Mouse (Mus musculus) left cerebral cortex, postnatal 4 days (tissue): ENCODE measurements around the gene Aldh3b3. TPM values are rescaled to one million over a fixed set of nuclear protein-coding genes. Genes with fewer than 3 reads are reported as not detected.
A peak's percentile ranks its signal among the peaks of the same experiment; 100 is the strongest.

Experiments used
- DNase-seq: peaks from one replicate; pipeline ENCODE4 v3.0.0-alpha.2; 2022
- intact Hi-C: fragments of 180-260 bp; cut with DNase I; formaldehyde crosslinking; loops from one replicate; pipeline ENCODE4 v1.15.1; 2025
- total RNA-seq, 2 experiments: library from RNA; stranded (reverse); gene quantifications; 2 replicates each; pipeline ENCODE4 v1.2.3; 2021

Aldh3b3 gene
- total RNA-seq = not detected

- intact Hi-C loops = loop anchor here (10.0 kb wide), 1 partner anchor 126 kb away; the partner anchor contains the start of gene Cabp2
- peak; percentile 73 for DNase-seq
These were observed at the start of gene Aldh3b3 for GRCm38 (mm10) chr19:3958470-3958869. TSS of gene Aldh3b3 (plus strand) at chr19:3958645.

- intact Hi-C loops = no loop called here
- DNase-seq = no peak
These were observed 48.2 kb upstream of the Aldh3b3 start for GRCm38 (mm10) chr19:3910206-3910605.

DNA sequence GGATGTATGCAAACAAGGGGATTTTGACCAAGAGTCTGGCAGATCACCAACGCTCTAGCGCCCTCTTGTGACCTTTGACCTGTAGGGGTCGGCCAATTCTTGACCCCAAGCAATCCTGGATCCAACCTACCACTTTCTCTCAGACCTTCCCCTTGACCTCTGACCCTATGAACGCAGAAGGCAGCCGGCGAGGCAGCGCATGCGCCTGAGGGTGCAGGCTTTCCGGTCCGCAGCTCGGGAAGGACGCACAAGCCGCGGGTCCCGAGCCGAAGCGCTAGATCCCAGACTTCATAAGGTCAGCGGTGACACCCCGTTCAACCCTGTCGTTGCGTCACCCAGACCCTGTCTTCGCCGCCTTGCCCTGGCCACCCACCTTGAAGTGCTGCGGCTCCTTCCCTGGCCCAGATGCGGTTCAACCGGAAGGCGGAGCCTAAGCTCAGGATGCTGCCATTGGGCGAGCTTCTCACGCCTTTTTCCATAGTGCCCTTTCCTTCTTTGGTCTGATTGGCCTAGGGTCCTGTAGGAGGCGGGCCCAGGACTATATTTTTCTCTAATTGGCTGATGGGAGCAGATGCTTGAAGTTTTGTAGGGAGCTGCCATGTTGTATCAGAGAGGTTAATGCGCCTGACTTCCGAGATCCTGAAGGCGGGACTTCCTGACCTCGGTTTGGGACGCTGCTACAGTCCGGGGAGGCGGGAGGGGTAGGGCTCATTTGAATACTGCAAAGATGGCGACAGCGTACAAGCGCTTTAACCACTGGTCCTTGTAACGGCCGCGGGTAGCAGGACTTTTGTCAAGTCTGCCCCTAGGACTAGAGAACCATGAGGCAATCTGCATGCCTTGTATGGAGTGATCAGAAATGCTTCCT lies 45.9 kb upstream of the Aldh3b3 start, which contains the start of gene Ndufs8:
Gene Ndufs8 (minus strand): TSS at position 438 of the 868 bp plus-strand sequence.
- DNase-seq = peak; percentile 89
- intact Hi-C loops = no loop called here

- intact Hi-C loops = no loop called here
- DNase-seq = no peak
These were observed 44.8 kb upstream of the Aldh3b3 start for GRCm38 (mm10) chr19:3913692-3914091.

DNA sequence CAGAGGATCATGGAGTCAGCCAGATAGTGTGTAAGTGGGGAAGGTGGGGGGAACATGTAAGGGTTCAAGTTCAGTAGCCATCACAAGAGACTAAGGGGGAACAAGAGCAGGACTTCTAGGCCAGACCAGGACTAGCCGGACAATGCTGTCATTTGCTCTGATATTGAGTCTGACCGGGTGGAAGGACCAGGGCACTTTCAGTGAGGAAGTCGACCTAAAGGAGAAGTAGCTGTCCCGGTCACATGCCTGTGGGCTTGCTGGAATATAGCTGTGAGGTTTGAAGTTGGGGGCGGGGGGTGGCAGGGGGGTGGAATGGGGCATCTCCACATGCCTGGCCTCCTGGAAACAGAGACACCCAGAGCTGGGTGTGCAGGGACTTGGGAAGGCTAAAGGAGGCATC lies 43.9 kb upstream of the Aldh3b3 start:
- DNase-seq = no peak
- intact Hi-C loops = no loop called here

- intact Hi-C loops = no loop called here
- no peak for DNase-seq
These were observed 41.7 kb upstream of the Aldh3b3 start for GRCm38 (mm10) chr19:3916727-3917126.

DNA sequence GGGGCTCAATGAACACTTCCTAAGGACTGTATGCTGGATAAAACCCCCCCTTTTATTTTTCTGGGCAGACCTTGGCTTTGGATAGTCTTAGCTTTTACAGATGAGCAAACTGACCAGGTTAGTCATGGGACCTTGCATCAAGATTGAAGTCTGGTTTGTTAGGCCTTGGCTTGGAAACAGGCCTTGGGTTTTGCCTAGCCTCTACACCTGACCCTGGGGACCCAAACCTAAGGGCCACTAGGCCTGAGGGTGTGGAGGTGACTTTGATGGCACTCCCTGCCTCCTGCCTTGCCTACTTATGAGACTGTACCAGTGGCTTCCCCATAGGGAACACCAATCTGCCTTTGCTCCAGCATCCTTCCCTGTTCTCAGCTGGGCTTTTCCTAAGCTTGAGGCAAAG lies 38.5 kb upstream of the Aldh3b3 start:
- intact Hi-C loops = no loop called here
- no peak for DNase-seq

- DNase-seq = no peak
- intact Hi-C loops = no loop called here
These were observed 35.6 kb upstream of the Aldh3b3 start for GRCm38 (mm10) chr19:3922661-3923371.

DNA sequence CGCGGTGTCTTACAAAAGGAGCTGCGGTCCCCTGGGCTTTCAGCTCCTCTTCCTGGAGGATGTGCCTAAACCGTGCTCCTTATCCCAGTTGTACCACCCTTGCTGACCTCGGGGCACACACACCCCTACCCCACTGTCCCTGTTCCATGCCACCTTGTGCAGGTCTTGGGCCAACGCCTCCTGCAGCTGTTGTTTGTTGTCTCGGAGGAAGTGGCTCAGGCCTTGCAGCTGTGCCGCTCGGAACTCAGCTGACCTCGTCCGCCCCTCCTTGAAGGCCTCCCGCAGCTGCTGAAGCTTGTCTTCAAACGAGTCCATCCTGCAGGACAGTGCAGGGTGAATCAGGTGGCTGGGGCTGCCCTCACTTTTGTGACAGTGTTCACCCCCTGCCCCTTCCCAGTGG lies 34.9 kb upstream of the Aldh3b3 start:
- DNase-seq = no peak
- intact Hi-C loops = no loop called here

GRCm38 (mm10) chr19:3924190-3924589 lies 34.3 kb upstream of the Aldh3b3 start:
- intact Hi-C loops = no loop called here
- no peak for DNase-seq

- intact Hi-C loops = no loop called here
- DNase-seq = no peak
These were observed 33.6 kb upstream of the Aldh3b3 start for GRCm38 (mm10) chr19:3924868-3925267.

- no peak for DNase-seq
- intact Hi-C loops = no loop called here
These were observed 32.6 kb upstream of the Aldh3b3 start for GRCm38 (mm10) chr19:3925859-3926258.

GRCm38 (mm10) chr19:3926279-3926678 lies 32.2 kb upstream of the Aldh3b3 start:
- DNase-seq = no peak
- intact Hi-C loops = no loop called here

- intact Hi-C loops = no loop called here
- no peak for DNase-seq
These were observed 31.8 kb upstream of the Aldh3b3 start for GRCm38 (mm10) chr19:3926685-3927084.

DNA sequence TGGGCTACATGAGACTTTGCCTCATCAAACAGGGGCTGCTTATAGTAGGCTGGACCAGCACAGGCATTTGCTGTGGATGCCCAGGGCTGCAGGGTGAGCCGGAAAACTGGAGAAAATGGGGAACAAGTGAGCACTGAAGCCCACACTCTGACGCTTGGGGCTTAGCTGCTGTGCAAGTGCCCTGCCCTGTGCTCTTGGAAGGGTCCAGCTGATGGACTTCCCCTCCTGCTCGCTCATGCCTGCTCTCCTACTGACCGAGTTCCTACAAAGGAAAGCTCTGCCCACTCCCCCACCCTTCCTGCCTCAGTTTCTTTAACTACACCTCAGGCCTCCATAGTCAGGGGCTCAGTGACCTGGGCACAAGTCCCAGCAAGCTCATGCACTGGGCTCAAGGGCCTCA lies 30.5 kb upstream of the Aldh3b3 start:
- intact Hi-C loops = no loop called here
- no peak for DNase-seq

DNA sequence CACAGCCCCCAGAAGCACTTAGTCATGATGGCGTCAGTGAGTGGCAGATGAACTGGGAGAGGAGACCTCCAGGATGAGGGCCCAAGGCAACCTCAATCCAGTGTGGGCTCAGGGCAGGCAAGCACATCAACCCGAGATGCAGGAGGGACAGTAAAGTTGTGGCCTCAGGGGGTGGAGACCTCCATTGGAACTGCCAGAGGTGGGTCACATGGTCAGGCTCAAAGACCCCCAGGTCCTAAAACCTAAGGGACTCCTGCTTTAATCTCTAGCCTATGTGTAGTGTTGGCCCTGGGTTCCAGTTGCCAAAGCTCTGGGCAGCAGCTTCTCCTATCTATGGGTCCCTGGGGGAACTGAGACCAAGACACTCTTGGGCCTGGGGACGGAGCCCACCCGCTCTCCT lies 29.7 kb upstream of the Aldh3b3 start:
- intact Hi-C loops = no loop called here
- no peak for DNase-seq

- DNase-seq = peak; percentile 82
- intact Hi-C loops = no loop called here
These were observed 29.1 kb upstream of the Aldh3b3 start, which contains the start of gene Aldh3b1 for GRCm38 (mm10) chr19:3929211-3929941. TSS of gene Aldh3b1 (minus strand) at chr19:3929808.

DNA sequence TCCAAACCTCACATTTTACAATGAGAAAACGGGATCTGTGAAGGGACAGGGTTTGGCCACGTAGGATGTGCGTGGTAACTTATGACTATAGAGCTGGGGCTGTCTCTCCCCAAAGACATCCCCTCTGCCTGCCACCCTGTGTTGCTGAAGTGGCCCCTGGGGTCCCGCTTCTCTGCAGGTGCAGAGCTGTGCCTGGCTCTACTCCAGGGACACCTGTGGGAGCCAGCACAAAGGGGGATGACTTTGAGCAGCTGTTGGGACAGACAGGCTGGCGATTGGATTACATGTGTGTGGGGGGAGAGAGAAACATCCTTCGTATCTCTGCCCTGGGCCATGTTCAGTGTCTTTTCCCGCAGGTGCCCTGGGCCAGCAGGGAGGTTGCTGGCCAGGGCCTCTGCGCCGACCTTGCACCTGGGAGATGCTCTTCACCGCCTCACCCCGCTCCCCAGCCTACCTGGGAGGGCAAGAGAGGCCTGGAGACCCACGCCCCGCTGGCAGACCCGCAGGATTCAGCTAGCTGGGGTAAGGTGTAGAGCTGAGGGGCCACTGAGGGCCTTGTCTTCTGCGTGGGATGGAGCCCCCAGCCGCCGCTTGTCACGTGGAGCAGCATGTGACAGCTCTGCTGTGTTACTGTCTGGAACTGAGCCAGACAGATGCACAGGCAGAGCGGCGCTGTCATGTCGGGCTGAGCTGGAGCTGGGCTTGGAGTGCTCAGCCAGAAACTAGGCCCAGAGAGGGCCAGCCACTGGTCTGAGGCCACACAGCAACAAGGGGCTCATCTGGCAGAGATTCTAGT lies 28.0 kb upstream of the Aldh3b3 start:
- intact Hi-C loops = no loop called here
- DNase-seq = no peak

DNA sequence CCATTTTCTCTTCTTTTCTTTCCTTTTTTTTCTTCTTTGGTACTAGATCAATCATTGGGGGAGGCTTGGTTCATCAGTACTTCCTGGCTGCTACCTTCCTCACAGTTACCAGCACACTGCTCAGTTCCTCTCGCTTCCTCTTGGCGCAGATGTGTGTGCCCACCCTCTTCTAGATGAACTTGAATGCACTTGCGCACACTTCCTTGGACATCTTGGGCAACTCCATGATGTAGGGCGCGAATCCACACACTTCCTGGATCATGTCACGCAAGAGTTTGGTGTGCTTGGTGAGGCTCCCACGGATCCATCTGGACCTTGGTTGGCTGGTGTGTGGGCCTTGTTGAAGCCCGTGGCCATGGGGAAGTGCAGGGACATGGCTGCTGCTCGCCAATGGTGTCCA lies 26.7 kb upstream of the Aldh3b3 start:
- intact Hi-C loops = no loop called here
- DNase-seq = no peak
